Mouse (Mus musculus): ENCODE data around the gene Pde4b.
"Not testable (repeated sequence)": the region's sequence is repeated elsewhere in the genome, so short reads cannot be mapped to it uniquely, and the experiment has no call there.

Pde4b gene

DNA sequence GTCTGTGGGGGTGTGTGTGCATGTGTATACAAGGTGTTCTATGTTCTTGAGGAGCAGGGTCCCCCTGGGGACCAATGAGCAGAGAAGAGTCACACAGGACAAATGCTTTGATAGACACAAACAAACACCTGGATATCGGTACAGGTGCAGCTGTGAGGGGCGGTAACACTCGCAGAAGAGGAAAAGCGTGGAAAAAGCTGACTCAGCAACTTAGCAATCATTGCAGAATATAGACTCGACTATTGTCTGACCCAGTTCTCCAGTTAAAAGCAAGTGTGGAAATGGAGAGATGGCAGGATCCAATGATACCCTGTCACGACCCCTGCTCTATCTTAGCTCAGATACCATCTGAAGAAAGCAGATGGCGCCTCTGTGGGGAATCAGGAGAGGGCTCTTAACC lies 391.5 kb downstream of the Pde4b start:
- no peak for DNase-seq (ENCODE audit: low read depth, low spot score)

DNA sequence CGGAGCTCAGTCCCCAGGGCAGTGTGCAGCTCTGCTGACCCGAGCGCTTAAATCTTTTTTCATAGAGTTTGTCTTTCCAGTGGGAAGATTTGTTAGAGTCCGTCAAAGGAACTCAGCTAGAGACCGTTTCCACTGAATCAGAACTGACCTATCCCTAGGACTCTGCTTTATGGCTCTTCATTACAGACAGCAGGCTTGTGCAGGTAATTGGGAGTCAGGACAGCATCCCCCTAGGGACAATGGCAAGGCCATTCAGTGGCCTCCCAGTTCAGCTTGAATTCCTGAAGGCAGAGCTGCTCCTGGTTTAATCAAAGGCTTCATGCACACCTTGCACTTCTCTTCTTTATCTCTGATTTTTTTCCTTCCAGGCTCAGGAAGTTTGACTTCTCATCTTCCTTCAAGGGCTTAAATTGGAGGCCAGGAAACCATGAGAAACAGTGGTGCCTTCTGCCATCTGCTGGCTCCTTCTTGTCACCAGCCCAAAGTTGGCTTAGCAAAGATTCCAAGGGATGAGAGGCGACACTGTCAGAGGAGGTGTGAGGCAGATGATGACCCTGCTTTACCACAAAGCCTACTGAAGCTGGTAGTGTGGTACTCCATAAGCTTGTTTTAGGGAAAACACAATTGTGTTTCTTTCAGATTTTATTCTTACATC lies 393.6 kb downstream of the Pde4b start:
- no peak for DNase-seq (ENCODE audit: low read depth, low spot score)

DNA sequence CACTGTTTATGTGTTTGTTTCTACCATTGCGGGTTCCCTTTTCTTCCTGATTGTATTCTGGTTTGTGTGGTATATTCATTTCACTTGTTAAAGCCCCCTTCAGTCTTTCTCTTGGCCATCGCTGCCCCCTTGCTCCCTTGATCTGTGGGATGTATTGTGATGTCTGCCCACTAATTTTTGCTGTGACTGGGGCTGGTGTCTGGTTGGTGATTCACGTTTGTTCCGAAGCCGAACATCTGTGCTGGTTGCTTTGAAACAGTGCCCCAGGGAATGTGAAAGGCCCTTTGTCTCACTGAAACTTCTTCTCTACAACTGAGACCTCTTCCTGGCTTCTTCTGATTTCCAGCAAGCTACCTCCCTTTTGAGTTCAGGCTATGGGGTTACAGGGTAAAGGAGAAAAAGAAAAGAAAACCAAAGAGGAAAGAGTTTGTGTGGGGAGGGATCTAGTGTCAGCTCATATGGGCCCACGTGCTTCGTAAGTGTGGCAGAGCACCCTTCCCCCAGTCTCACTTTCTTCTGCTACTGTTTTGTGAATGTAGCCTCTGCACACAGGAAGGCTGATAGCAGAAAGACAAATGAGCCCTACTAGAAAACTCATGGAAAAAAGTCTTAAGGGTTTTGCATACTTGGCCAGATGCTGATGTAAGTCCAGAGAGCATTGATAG lies 396.1 kb downstream of the Pde4b start:
- DNase-seq (ENCODE audit: low read depth, low spot score), result no peak

DNA sequence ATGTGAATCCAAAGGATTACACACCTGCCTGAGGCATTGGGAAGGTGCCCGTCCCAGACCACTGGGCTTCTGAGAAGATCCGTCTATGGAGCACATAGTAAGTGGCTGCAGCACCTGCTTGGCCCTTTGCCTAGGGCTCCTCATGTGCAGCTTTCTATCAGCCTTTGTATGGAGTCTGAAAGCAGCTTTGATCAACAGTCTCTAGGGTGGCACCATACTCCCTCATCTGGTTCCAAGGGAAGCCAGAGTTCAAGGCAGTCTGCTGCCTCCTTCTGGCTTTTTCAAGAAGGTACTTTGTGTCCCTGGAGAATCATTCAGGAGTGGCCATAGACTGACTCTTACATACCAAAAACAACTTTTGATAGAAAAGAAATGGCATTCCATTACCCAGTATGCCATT lies 397.4 kb downstream of the Pde4b start:
- no peak for DNase-seq (ENCODE audit: low read depth, low spot score)

DNA sequence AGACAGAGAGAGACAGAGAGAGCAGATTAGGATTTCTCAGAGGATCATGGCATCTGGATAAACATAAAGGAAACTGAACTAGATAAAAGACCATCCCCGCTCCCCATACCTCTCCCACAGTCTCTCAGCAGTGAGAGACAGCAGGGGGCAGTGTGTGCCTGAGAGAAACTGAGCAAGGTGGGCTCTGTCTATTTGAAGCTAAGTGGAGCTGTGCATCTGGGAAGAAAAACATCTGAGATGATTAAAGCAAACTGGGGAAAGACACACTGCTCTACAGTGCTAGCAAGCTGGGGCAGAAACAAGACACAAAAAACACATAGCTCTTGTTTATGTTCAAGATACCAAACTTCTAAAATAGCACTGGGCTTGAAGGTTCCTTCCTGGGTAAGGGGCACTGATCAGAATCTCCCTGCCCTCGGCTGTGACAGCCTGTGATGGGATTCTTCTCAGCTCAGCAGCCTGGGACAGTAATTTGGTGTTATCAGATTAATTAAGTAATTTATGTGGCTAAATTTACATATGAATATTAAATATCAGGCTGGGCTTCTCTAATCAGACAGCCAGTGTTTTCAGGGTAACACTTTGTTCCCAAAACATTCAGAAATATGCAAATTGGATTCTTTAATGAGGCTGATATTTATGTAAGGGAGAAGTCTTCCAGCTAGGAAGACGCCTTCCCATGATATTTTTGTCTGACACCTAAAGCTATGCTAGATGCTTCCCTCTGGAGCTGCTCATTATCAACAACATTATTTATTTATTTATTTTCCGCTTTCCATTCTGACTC lies 399.0 kb downstream of the Pde4b start:
- no peak for DNase-seq (ENCODE audit: low read depth, low spot score)

DNA sequence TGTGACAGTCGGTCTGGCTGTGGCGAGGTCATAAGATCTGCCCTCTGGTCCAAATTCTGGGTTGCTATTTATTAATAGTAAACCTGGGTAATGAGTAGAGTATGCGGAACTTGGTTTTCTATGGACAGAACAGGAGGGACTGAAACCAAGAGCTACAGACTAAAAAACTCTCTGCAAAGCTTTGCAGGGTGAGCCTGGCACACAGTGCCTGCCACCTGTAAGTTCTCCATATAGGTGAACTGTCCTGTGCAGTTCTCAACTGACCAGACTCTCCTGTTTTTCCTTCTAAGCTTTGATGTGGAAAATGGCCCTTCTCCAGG lies 399.5 kb downstream of the Pde4b start:
- no peak for DNase-seq (ENCODE audit: low read depth, low spot score)

DNA sequence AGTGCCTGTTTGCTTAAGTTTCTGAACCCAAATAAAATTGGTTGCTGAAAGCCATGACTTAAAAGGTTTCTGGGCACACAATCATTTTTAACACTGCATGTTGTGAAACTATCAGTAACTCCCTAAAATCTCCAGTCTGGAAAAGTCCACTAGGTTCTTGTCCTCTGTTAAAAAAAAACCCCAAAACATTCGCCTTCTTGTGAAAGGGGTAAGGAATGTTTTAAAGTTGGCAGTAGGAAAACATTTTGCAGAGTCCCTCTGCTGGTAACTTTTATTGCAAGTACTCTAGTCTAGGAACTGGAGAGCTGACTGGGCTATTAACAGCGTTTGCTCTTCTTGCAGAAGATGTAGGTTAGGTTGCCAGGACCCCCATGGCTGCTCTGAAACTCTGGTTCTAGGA lies 400.7 kb downstream of the Pde4b start:
- DNase-seq (ENCODE audit: low read depth, low spot score), result no peak

DNA sequence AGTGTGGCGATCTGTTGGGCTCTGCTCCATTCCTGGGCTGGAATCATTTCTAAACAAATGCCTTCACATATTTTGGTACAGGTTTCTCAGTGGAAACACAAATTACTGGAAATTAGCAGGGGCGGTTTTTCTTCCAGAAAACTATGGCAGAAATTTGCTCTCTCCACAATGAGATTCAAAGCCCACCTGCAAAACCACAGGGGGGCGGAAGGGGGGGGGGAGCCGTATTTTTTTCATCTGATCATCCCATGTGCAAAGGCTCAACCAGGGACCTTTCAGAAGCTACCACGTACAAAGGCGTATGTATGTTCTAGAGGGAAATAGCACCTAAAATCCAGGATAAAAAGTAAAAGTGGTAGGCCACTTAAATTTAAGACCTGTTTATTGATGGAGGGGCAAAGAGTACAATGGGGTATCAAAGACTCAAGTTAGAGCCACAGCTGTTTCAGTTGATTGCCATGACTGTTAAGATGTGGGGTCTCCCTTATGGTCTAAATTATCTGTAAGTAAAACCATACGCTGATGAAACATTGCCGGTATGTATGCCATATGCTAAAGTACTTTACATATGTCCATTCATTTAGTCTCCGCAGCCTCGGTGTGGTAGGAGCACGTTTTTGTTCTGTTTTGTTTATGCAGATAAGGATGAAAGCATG lies 404.3 kb downstream of the Pde4b start:
- peak; percentile 80 for DNase-seq (ENCODE audit: low read depth, low spot score)

DNA sequence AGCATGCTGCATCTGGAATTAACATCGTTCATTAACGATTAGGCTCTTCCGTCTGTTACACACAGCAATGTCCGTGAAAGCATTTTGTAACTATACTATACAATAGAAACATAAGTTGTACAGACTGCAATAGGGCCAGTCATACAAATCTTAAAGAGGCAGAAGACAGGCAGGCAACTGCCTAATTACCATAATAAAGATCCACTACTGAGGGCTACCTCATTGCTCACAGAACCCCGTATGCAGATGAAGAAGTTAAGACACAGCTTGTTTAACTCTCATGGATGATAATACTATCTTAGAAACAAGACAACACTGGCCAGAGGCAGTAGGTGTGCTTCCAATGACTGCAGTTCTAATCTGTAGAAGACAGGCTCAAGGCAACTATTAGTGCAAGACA lies 405.6 kb downstream of the Pde4b start:
- DNase-seq (ENCODE audit: low read depth, low spot score), result no peak

DNA sequence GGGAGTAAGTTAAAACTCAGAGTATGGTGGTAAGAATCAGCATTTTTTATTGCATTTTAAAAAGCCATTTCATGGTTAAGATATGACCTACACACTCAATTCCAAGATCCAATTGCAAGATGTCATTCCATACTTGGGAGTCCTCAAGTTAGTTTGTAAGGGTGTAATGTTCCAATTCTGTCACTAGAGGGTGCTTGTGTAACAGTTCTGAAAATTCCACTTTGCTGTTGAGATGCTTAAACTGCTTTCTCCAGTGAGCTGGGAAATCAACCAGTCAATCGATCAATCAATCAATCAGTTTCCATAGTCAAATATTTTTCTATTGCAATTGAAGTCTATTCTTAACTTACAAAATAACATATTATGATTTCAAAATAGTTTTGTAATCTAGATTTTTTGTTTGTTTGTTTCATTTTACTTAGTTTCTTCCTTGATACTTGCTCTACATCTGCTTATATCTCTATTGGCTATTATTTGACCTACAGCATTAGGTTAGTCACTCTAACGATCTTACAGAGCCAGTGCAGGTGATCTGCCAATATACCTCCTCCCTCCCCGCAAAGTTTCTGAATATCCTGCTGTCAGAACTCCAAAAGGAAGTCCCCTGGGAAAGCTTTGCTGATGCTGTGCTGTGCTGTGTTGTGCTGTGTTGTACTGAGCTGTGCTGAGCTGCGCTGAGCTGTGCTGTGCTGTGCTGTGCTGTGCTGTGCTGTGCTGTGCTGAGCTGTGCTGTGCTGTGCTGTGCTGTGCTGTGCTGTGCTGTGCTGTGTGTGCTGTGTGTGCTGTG lies 406.2 kb downstream of the Pde4b start:
- peak; percentile 83 for DNase-seq (ENCODE audit: low read depth, low spot score)

DNA sequence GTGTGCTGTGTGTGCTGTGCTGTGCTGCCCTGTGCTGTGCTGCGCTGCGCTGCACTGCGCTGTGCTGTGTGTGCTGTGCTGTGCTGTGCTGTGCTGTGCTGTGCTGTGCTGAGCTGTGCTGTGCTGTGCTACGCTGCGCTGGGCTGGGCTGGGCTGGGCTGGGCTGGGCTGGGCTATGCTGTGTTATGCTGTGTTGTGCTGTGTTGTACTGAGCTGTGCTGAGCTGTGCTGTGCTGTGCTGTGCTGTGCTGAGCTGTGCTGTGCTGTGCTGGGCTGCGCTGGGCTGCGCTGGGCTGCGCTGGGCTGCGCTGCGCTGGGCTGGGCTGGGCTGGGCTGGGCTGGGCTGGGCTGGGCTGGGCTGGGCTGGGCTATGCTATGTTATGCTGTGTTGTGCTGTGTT lies 406.9 kb downstream of the Pde4b start:
- DNase-seq (ENCODE audit: low read depth, low spot score), result not testable (repeated sequence)

DNA sequence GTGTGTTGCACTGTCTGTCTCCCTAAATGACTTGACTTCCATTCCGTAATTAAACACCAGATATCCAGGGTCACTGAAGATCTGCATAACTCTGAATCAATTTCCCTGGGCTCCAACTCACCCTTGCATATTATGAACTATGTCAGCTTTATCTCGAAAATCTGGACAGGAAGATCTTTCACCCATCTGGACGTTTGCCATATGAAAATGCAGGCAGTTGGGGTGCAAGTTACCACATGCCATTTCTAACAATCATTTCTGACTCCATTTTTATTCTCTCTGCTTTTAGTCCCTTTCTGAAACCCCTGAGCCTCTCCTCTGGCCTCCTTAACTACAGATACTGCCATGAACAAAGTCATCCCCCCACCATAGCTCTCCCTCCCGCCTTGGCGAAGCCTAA lies 407.7 kb downstream of the Pde4b start:
- no peak for DNase-seq (ENCODE audit: low read depth, low spot score)

DNA sequence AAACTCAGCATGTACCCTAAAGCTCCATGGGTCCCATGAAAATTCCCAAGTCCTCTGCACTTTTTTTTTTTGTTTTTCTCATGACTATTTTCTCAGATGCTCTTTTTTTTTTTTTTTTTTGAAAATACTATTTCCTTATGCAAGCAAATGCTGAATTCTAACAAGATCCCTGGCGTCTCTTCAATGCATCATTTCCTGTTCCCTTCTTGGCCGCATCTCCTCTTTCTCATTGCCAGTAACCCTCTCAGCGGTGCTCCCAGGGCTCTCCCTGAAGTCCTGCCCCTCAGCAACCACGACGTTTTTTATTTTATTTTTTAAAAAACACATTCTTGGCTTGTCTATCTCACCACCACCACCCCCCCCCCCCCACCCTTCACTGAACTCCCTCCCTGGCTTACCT lies 408.1 kb downstream of the Pde4b start:
- no peak for DNase-seq (ENCODE audit: low read depth, low spot score)

DNA sequence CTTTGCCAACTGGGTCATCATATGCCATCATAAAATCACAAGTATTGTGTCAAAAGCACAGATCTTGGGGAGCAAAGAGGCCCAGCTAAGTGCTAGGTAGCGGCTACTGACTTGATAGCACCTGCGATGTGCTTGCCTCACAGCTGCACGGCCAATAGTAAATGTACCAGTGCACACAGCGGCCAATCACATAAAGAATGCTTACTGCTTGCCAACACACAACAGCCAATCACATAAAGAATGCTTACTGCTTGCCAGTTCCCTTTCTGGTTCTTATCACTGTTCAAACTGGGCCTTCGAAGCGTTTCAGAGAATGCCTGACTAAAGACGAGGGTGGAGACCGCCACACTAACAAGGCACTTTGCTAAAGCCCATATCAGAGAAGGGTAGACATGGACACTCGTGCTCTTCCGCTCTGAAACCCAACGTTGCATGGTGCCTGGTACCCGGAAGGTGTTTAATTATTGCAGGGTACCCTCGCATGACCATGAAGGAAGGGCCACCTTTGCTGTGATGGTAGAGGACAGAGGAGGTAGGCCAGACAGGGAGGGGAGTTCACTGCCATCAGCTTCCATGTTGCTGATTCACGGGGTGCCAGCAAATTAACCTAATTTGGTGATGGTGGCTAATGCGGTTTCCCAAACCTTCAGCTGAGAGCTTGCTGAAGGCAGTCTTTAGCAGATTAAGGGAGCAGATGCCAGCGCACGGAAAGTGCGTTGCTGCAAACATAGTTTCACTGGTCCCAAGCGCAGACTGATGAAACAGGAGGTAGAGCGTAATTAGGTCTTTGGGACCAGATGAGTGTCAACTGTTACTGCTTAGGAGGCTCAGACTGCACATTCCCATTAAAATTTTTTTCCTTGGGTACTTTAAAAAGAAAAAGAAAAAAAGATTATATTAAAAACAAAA lies 409.2 kb downstream of the Pde4b start:
- DNase-seq (ENCODE audit: low read depth, low spot score), result no peak

DNA sequence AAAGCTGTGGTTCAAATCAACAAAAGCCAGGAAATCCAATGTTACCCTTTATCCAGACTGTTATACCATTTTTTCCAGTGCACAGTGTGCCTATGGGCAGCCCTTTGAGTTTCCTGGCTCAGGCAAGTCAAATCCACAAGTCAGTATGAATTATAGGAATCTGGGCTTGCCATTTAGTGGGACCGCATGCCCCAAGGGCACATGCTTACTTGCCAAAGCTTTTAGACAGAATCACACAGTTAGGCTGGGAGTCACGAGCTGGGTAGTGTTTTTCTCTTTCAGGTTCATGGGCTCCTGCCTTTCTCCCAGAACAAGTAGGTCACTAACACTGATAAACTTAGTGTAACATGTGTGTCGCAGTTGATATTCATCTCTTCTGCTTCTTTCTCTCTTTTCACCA lies 409.9 kb downstream of the Pde4b start:
- no peak for DNase-seq (ENCODE audit: low read depth, low spot score)

DNA sequence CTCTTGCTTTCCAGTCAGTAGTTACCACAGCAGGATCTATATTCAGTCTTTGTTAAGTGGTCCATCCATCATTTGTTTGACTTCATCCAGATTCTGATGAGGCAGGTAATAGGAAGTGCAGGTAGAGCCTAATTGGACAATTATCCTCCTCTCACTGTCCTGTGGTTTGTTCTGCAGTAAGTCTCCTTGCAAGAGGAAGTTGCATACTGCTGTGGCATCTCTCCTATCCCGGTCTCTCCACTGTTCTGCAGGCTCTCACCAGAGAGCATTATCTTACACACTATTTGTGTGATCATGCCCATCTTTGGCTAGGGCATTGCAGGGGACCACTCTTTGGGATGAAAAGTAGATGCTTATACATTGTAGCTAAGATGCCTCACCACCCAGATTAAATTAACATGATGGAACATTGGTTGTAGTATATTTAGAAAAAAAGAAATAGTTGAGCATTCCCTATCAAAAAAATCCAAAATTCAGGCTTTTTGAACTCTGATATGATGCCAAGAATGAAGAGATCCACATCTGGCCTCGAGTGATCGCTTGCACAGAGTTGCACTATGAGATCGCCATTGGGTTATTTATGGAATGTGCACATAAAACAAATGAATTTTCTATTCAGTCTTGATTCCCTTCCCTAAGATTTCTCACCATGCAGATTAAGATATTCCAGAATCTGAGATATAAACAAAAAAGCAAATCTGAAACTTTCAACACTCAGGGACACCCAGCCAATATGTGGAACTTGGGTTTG lies 411.0 kb downstream of the Pde4b start:
- no peak for DNase-seq (ENCODE audit: low read depth, low spot score)

DNA sequence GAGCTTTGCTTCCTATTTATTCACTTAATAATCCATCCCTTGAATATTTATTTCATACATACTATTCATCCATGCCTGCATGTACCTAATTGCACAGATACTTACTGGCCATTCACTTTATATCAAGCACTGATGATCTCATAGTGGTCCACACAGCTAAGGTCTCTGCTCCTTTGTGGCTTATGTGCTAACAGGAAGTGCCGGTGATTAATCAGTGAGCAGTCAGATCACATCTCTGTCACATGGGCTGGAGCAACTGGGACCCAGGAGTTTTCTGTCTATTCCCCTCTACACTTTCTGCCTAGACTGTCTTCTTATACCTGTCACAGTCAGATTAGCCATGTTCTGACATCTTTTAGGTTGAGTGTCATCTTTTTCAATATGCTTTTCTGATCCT lies 411.6 kb downstream of the Pde4b start:
- no peak for DNase-seq (ENCODE audit: low read depth, low spot score)

DNA sequence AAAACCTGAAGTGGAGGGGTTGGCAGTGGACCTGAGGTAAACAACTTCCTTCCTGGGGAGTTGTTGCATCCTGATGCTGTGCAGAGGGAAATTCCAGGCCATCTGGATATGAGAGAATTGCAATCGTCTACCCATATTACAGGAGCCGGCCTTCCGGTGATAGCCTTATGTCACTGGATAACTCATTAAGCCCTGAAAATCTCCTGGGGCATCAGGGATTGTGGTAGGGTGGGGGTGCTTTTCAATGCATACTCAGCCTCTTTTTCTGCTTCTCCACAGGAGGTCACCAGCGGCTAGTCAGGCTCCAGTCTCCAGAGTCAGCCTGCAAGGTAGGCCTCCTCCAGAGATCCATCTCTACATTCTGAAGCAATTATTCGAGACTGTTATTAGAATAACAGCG lies 418.4 kb downstream of the Pde4b start:
- DNase-seq (ENCODE audit: low read depth, low spot score), result no peak

DNA sequence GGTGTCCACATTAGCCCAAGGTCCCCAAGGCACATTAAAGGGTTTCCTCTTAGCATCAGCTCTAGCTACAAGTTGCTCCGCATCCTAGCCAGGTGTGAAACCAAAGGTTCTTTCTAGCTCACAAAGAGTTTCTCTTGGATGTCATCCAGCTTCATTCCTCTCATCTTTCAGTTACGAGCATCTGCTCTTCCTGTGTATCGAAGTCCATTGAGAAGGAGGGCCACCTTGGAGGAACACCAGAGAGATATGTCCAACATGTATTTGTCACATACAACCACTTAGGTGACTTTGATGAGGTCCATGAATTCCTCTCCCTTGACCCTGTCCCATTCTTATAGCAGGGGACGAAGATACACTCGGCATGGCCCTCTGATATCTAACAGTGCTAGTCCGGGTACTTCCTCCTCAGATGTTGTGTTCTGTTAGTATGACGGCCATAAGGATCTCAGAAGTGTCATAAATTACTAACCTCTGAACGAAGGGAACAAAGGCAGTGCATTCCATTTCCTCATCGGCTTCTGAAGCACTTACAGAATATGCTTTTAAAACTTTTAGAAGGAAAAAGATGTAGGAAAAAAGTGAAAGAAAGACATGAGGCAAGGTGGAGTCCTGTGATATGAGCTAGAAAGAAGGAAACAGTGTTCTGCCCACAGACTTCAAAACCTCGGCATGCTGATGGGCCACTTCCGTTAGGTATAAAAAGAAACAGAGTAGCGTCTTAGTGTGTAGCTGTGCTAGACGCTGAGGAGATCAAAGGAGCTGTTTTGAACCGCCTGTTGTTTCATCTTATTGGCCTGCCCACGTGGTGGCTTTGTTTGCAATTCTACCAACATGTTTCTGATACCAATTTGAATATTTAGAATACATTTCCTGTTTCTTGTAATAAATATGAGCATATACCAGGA lies 419.3 kb downstream of the Pde4b start:
- no peak for DNase-seq (ENCODE audit: low read depth, low spot score)

Data from forelimb bud, embryonic 11.5 days (tissue).